Mouse (Mus musculus) megakaryocyte, embryonic 14.5 days (primary cell): ENCODE data around the gene Hdac4.

ENCODE experiments used
- FLI1 ChIP-seq: IDR thresholded peaks from 2 replicates; pipeline ENCODE4 v1.6.1; 2012; ENCODE audit warnings: low read length, inconsistent platforms, mixed read lengths
- GATA1 ChIP-seq: IDR thresholded peaks from 3 replicates; pipeline ENCODE4 v1.6.1; 2012; ENCODE audit warnings: mixed read lengths, low read length, inconsistent platforms, borderline replicate concordance

DNA sequence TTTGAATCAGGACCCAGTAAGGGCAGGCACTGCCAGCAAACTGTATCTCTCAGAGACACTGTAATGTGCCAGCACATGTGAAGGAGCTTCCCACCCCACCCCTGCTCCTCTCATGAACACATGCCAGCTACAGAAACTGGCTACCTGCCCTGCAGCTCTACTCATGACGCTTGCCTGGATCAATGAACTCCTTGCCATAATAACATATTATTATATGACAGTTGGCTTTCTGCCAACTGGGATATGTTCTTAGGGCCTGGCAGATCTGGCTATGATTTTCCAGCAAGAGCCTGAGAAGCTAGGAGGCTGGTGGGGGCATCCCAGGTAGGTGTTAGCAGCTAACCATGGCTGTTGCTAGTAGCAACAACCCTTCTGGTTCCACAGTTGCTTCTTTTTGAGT is 156.8 kb downstream of the Hdac4 start:
- no peak for TF ChIP-seq GATA1
- TF ChIP-seq FLI1: no peak
